Mouse (Mus musculus) frontal cortex, postnatal 10 days (tissue): ENCODE measurements at regions not wholly inside any gene's neighbourhood (a gene's known extent, or its start where the extent isn't known, plus 50 kb on each side); places are given as distances from the start of the nearest gene placed in this dataset.
A peak's percentile ranks its signal among the peaks of the same experiment; 100 is the strongest.

Experiments used
- DNase-seq, 2 experiments: peaks; one replicate each; pipeline ENCODE4 v3.0.0; 2022; ENCODE audit warnings: low spot score in 2 of 2, mixed read lengths in 1 of 2

DNA sequence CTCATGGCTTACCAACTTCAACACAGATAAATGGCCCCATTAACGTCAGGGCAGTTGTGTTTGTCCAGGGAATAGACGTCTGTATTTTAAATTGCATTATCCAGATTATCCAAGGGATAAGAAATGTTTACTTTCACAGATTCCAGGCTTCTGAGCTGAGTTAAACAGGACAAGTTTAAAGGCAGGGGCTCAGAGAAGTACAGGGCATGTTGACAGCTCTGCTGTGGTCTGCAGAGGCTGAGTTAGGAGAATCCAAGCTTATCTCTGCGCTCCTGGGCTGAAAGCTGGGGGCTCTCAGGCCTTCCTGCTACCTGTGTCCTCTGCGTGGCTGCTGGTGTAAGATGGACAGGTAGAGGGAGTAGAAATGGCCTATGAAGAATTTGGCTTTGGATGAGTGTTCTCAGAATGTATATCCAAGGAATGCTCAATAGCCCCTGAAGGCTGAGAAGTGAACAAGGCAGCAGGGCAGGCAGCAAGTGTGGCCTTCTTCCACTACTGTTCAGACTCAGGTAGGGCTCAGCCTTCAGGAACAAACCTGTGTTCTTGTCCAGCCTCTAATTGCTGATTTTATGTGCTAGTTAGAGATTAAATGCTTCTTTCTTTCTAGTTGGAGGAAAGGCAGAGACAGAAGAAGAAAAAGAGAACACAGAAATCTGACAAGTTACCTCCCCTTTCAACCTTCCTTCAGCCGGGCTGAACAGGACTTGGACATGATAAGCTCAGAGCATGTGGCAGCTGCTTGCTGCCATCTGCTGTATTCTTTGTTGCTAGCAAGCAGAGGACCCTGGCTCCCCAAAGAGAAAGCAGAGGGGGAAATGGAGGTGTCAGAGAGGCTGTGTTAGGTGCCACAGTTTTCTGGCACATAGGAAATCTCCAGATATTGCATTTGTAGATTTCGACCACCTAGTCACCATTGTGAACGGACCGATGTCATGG lies 77.9 kb upstream of the Grem2 start:
- peak in 1 of 2 experiments; percentile 25 for DNase-seq

- DNase-seq: no peak
Measured at GRCm38 (mm10) chr1:174992520-174992919, 70.9 kb upstream of the Grem2 start.

DNA sequence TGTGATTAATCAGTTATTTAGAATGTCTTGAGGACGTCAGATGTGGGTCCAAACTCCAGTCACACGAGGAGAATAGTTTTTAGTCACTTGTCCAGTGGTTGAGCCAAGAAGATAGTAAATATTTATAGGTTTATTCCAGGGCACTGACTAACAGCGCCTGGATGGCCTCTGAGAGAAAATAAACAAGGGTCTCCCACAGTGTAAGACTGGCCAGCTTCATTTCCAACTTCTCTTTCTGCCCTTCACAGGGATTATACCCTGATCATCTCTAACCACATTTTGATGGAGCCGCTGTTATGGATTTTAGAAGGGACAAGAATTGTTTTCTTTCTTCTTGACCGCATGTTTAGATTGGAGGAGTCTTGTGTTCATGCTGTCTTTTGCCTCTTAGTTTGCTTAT lies 67.0 kb upstream of the Grem2 start:
- no peak for DNase-seq

- DNase-seq: no peak
Measured at GRCm38 (mm10) chr1:174971895-174972294, 50.3 kb upstream of the Grem2 start.
